Mouse (Mus musculus): ENCODE results near the gene Gm20532.

- TF ChIP-seq CTCF (IDR thresholded peaks at IDR 0.05; ENCODE audit: insufficient read depth, low read length) (no peak), POLR2A (IDR thresholded peaks at IDR 0.05; ENCODE audit: borderline replicate concordance, extremely low read depth, low read depth, low read length) (no peak)
Measured at GRCm38 (mm10) chr2:26632541-26633395, 46.3 kb downstream of the Gm20532 start.

Measured in lung, adult 2 months (tissue).